Mouse (Mus musculus) ovary, postnatal 36 days (tissue): ENCODE results near the gene Slc6a16.

Experiments
- DNase-seq: peaks from one replicate; pipeline ENCODE4 v3.0.0; 2022; ENCODE audit warnings: low spot score, mixed read lengths

Gene Slc6a16

GRCm38 (mm10) chr7:45253806-45254205 lies 12.9 kb downstream of the Slc6a16 start:
- no peak for DNase-seq

GRCm38 (mm10) chr7:45255822-45256221 lies 14.9 kb downstream of the Slc6a16 start:
- peak; percentile 21 for DNase-seq

- DNase-seq, result peak; percentile 0
These were observed 16.4 kb downstream of the Slc6a16 start for GRCm38 (mm10) chr7:45257063-45257840.

- peak; percentile 1 for DNase-seq
These were observed 18.4 kb downstream of the Slc6a16 start for GRCm38 (mm10) chr7:45259281-45259680.

- DNase-seq, result peak; percentile 3
These were observed 21.4 kb downstream of the Slc6a16 start for GRCm38 (mm10) chr7:45262266-45262665.

GRCm38 (mm10) chr7:45263006-45263607 lies 22.2 kb downstream of the Slc6a16 start:
- DNase-seq, result no peak

- no peak for DNase-seq
These were observed 23.5 kb downstream of the Slc6a16 start for GRCm38 (mm10) chr7:45264348-45264747.

- no peak for DNase-seq
These were observed 24.6 kb downstream of the Slc6a16 start for GRCm38 (mm10) chr7:45265518-45265917.

- DNase-seq, result no peak
These were observed 32.0 kb downstream of the Slc6a16 start for GRCm38 (mm10) chr7:45272786-45273412.

- DNase-seq, result no peak
These were observed 32.8 kb downstream of the Slc6a16 start for GRCm38 (mm10) chr7:45273672-45274071.

GRCm38 (mm10) chr7:45277136-45277760 lies 36.4 kb downstream of the Slc6a16 start, which contains the start of gene Slc6a21:
Gene Slc6a21, plus strand, starts transcription at chr7:45277513.
- DNase-seq, result peak; percentile 79

- DNase-seq, result no peak
These were observed 45.6 kb downstream of the Slc6a16 start for GRCm38 (mm10) chr7:45286486-45286885.

GRCm38 (mm10) chr7:45296626-45297025 lies 55.7 kb downstream of the Slc6a16 start:
- no peak for DNase-seq

- no peak for DNase-seq
These were observed 56.7 kb downstream of the Slc6a16 start for GRCm38 (mm10) chr7:45297563-45297962.

GRCm38 (mm10) chr7:45299752-45300151 lies 58.9 kb downstream of the Slc6a16 start:
- DNase-seq, result peak; percentile 51

GRCm38 (mm10) chr7:45300270-45300669 lies 59.4 kb downstream of the Slc6a16 start:
- peak; percentile 74 for DNase-seq

GRCm38 (mm10) chr7:45302626-45303025 lies 61.7 kb downstream of the Slc6a16 start:
- no peak for DNase-seq

GRCm38 (mm10) chr7:45304869-45305268 lies 64.0 kb downstream of the Slc6a16 start:
- DNase-seq, result no peak

- DNase-seq, result peak; percentile 59
These were observed 64.4 kb downstream of the Slc6a16 start for GRCm38 (mm10) chr7:45305275-45305674.

GRCm38 (mm10) chr7:45308551-45309240 lies 67.8 kb downstream of the Slc6a16 start:
- no peak for DNase-seq

GRCm38 (mm10) chr7:45309455-45309854 lies 68.6 kb downstream of the Slc6a16 start:
- peak; percentile 62 for DNase-seq

- peak; percentile 49 for DNase-seq
These were observed 71.1 kb downstream of the Slc6a16 start for GRCm38 (mm10) chr7:45312023-45312422.
